Comparison of ENCODE assay signal across 14 mouse cellular contexts in the genomic region with DNA sequence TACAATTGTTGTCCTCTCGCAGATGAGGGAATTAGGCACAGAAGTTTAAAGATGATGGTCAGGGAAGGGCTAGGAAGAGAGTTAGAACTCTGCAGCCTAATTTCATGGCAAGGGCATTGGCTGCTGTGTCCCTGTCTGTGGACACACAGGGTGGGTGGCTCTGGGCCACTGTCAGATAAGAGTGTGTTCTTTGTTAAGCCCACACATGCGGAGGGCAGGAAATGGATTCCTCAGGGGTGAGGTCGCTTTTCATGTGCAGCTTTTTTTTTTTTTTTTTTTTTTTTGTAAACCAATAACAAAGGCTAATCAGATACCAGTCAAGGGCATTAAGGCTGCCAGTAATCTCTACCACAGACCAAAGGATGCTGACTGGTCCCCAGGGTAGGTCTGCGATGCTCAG. TPM values are rescaled to one million over a fixed set of nuclear protein-coding genes. Genes with fewer than 3 reads are reported as not detected.
A peak's percentile ranks its signal among the peaks of the same experiment; 100 is the strongest.
DNase-seq lines count a peak whose midpoint lies in the region; ATAC-seq and TF ChIP-seq lines count a peak whose summit lies in the region.
"Had no signal": no experiment of that assay in that cellular context is flagged by ENCODE, and none has a peak within 500 bp of the region (broad histone marks: within the 10 kb centered on the region; RNA-seq: fewer than 3 reads in every experiment).

No protein-coding gene starts in this region.

- no peak overlapping the region for H3K4me3 ChIP-seq in heart, embryonic 15.5 days
- no peak overlapping the region for H3K4me3 ChIP-seq in heart, adult 2 months
- H3K4me3 ChIP-seq in midbrain, embryonic 10.5 days = no peak overlapping the region
- H3K4me3 ChIP-seq in midbrain, embryonic 15.5 days = no peak overlapping the region
- H3K4me3 ChIP-seq: embryonic facial prominence, embryonic 12.5 days; limb, embryonic 12.5 days had no signal

- H3K27ac ChIP-seq in heart, embryonic 15.5 days = no peak overlapping the region
- no peak overlapping the region for H3K27ac ChIP-seq in heart, adult 2 months
- H3K27ac ChIP-seq in midbrain, embryonic 10.5 days (replicated peaks) = peak overlapping the region; percentile 33
- no peak overlapping the region for H3K27ac ChIP-seq in midbrain, embryonic 15.5 days
- H3K27ac ChIP-seq: embryonic facial prominence, embryonic 12.5 days; limb, embryonic 12.5 days had no signal

- TF ChIP-seq POLR2A in heart, adult 2 months (IDR thresholded peaks at IDR 0.05; ENCODE audit: insufficient read depth, low read depth, low read length) = no peak

- no peak overlapping the region for H3K4me2 ChIP-seq in heart, embryonic 15.5 days
- no peak overlapping the region for H3K4me2 ChIP-seq in midbrain, embryonic 15.5 days
- H3K4me2 ChIP-seq: embryonic facial prominence, embryonic 12.5 days; limb, embryonic 12.5 days; midbrain, embryonic 11.5 days had no signal

- H3K27me3 ChIP-seq in heart, embryonic 15.5 days = no peaks in the 10 kb centered on the region
- no peaks in the 10 kb centered on the region for H3K27me3 ChIP-seq in heart, adult 2 months (ENCODE audit: control insufficient read depth, insufficient read depth, low read length)
- H3K27me3 ChIP-seq in midbrain, embryonic 10.5 days (ENCODE audit: low read depth, poor library complexity, severe bottlenecking) = peaks cover 24% of the 10 kb centered on the region
- peaks cover 3% of the 10 kb centered on the region; the same call in 1 of the 2 replicates for H3K27me3 ChIP-seq in midbrain, embryonic 15.5 days (replicated peaks)
- H3K27me3 ChIP-seq: embryonic facial prominence, embryonic 12.5 days; limb, embryonic 12.5 days had no signal

- no peaks in the 10 kb centered on the region for H3K9me3 ChIP-seq in heart, embryonic 15.5 days (replicated peaks)
- H3K9me3 ChIP-seq in midbrain, embryonic 10.5 days (replicated peaks) = no peaks in the 10 kb centered on the region
- no peaks in the 10 kb centered on the region for H3K9me3 ChIP-seq in midbrain, embryonic 15.5 days

- no peak overlapping the region for H3K9ac ChIP-seq in heart, embryonic 15.5 days
- H3K9ac ChIP-seq in heart, adult 2 months (ENCODE audit: low read depth, low read length) = no peak overlapping the region
- no peak overlapping the region for H3K9ac ChIP-seq in midbrain, embryonic 15.5 days
- H3K9ac ChIP-seq: embryonic facial prominence, embryonic 12.5 days; limb, embryonic 12.5 days; liver, postnatal 0 days had no signal

- H3K4me1 ChIP-seq in heart, embryonic 15.5 days (replicated peaks) = peaks cover 25% of the 10 kb centered on the region
- H3K4me1 ChIP-seq in heart, adult 2 months (ENCODE audit: control insufficient read depth, insufficient read depth, low read length) = peaks cover 2% of the 10 kb centered on the region; the same call in 1 of the 2 replicates
- peaks cover 33% of the 10 kb centered on the region for H3K4me1 ChIP-seq in midbrain, embryonic 10.5 days
- H3K4me1 ChIP-seq in midbrain, embryonic 15.5 days = peaks cover 8% of the 10 kb centered on the region

- no peak for DNase-seq in heart, adult 2 months
- DNase-seq in midbrain, embryonic 10.5 days (ENCODE audit: low spot score) = peak; percentile 36
- DNase-seq in right cerebral cortex, postnatal 10 days (ENCODE audit: low spot score in 2 of 2) = no peak
- DNase-seq in ovary, adult 18-20 months (ENCODE audit: low spot score) = no peak
- DNase-seq: cerebellum, adult 2 months; kidney, adult 8-10 months; layer of hippocampus, postnatal 36 days; liver, postnatal 0 days had no signal

- ATAC-seq in heart, embryonic 15.5 days (replicated peaks; ENCODE audit: insufficient number of reproducible peaks, insufficient read depth, low FRiP score, low read depth) = 0 out of 2 replicates have a peak, but pooled peaks have one; percentile 53
- ATAC-seq in midbrain, embryonic 15.5 days (replicated peaks) = no peak
- peak; percentile 30; the same call in 1 of the 2 replicates for ATAC-seq in common myeloid progenitor, adult 5-6 weeks (replicated peaks; ENCODE audit: low read depth, poor library complexity, severe bottlenecking)
- ATAC-seq: liver, postnatal 0 days had no signal

- no peak for TF ChIP-seq EP300 in heart, adult 2 months (IDR thresholded peaks at IDR 0.05; ENCODE audit: insufficient read depth, low read depth, low read length)

- H3K36me3 ChIP-seq in heart, embryonic 15.5 days = no peaks in the 10 kb centered on the region
- H3K36me3 ChIP-seq in heart, adult 2 months (ENCODE audit: control insufficient read depth, insufficient read depth, low read length) = no peaks in the 10 kb centered on the region
- no peaks in the 10 kb centered on the region for H3K36me3 ChIP-seq in midbrain, embryonic 10.5 days
- H3K36me3 ChIP-seq in midbrain, embryonic 15.5 days (replicated peaks) = no peaks in the 10 kb centered on the region
- H3K36me3 ChIP-seq: embryonic facial prominence, embryonic 12.5 days; limb, embryonic 12.5 days had no signal

- H3K79me2 ChIP-seq in heart, adult 2 months (replicated peaks; ENCODE audit: control insufficient read depth, insufficient read depth, low read length) = no peaks in the 10 kb centered on the region

- TF ChIP-seq CTCF in heart, adult 2 months (IDR thresholded peaks at IDR 0.05) = no peak

- intact Hi-C loops in heart, adult 2 months (cut with DNase I) = no loop called here

- WGBS in heart, embryonic 15.5 days = 35% methylated on average over 4 of the region's 4 CpGs
- WGBS in heart, adult 2 months = 43% methylated on average over 4 of the region's 4 CpGs
- WGBS in midbrain, embryonic 10.5 days = 39% methylated on average over 4 of the region's 4 CpGs
- WGBS in midbrain, embryonic 15.5 days = 25% methylated on average over 4 of the region's 4 CpGs

RNA-seq across cellular contexts. Expression of a gene that starts 45.4 kb away (rescaled TPM):
- 98.1 and 118 TPM in 2 replicates for polyA plus RNA-seq in heart, embryonic 15.5 days (2015; fragmentation: Nextera tagmentation; extraction: Ambion mirVana)
- total RNA-seq in heart, adult 2 months (2021) = 10 to 100 TPM; 44.9 to 51.8 TPM
- polyA plus RNA-seq in heart, adult 2 months (2012; rRNA removed) = 17.6 and 36.3 TPM in 2 replicates
- 111 and 116 TPM in 2 replicates for polyA plus RNA-seq in midbrain, embryonic 10.5 days (2016; fragmentation: Nextera tagmentation; extraction: Ambion mirVana)
- 89.3 and 93.7 TPM in 2 replicates for polyA plus RNA-seq in midbrain, embryonic 15.5 days (2015; fragmentation: Nextera tagmentation; extraction: Ambion mirVana)
- 40.5 and 56.4 TPM in 2 replicates for total RNA-seq in common myeloid progenitor, adult 5-6 weeks (2017)

RNA-seq across cellular contexts. Expression of a gene that starts 57.9 kb away (rescaled TPM):
- 93.0 and 99.0 TPM in 2 replicates for polyA plus RNA-seq in heart, embryonic 15.5 days (2015; fragmentation: Nextera tagmentation; extraction: Ambion mirVana)
- total RNA-seq in heart, adult 2 months (2021) = 1,000 to 10,000 TPM; 1,629 to 1,897 TPM
- polyA plus RNA-seq in heart, adult 2 months (2012; rRNA removed) = 1,061 and 1,297 TPM in 2 replicates
- 18.5 and 22.8 TPM in 2 replicates for polyA plus RNA-seq in midbrain, embryonic 10.5 days (2016; fragmentation: Nextera tagmentation; extraction: Ambion mirVana)
- 69.7 and 75.7 TPM in 2 replicates for polyA plus RNA-seq in midbrain, embryonic 15.5 days (2015; fragmentation: Nextera tagmentation; extraction: Ambion mirVana)
- total RNA-seq in common myeloid progenitor, adult 5-6 weeks (2017) = 5.6 and 6.1 TPM in 2 replicates

Comparison
In these comparisons a context has a peak if more than half of its experiments do, and no peak if none do; other contexts are left out.
1. RNA of a gene that starts 57.9 kb away (polyA plus RNA-seq): 1,061 to 1,297 TPM in heart, adult 2 months; 93.0 to 99.0 TPM in heart, embryonic 15.5 days, 69.7 to 75.7 TPM in midbrain, embryonic 15.5 days and 18.5 to 22.8 TPM in midbrain, embryonic 10.5 days; every median in the first group is over 10 times any median in the second.